Mouse (Mus musculus) ES-CJ7 (cell line): ENCODE data around the gene Itga4.

ENCODE experiments used
- DNase-seq: peaks from one replicate; pipeline ENCODE4 v3.0.0; 2011; ENCODE audit warnings: low read depth, low spot score

Gene Itga4

GRCm38 (mm10) chr2:79266480-79266879 is 11.3 kb downstream of the Itga4 start:
- DNase-seq: no peak

DNA sequence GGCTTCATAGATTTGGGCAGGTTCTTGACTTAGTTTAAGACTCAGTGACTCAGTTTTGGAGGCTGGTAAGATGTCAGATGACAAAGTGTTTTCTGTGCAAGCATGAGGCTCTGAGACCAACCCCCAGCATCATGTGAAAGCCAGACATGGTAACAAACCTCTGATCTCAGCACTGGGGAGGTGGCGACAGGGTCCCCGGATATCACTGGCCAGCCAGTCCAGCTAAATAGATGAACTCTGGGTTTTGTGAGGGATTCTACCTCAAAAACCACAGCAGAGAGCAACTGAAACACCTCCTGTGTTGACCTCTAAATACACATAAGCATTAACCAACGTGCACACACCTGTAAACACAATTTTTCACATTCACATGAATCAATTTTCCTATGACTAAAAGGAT is 12.0 kb downstream of the Itga4 start:
- no peak for DNase-seq

DNA sequence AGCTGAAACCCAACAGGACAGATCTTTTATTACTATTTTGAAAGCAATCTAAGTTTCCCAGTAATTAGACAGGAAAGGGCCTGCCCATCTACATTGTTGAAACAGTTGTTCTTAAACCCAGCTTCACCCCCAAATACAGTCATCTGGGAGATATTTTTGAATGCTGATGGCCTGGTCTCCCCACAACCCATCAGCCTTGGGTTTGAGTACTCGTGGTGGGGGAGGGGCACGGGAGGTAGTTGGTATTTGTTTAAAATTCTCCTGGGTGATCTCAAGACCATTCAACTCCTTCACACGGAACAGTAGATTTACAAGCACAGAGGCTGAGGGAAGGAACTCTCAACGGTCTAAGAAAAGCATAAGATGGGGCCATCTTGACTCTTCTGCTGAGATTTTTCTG is 13.6 kb downstream of the Itga4 start:
- no peak for DNase-seq

DNA sequence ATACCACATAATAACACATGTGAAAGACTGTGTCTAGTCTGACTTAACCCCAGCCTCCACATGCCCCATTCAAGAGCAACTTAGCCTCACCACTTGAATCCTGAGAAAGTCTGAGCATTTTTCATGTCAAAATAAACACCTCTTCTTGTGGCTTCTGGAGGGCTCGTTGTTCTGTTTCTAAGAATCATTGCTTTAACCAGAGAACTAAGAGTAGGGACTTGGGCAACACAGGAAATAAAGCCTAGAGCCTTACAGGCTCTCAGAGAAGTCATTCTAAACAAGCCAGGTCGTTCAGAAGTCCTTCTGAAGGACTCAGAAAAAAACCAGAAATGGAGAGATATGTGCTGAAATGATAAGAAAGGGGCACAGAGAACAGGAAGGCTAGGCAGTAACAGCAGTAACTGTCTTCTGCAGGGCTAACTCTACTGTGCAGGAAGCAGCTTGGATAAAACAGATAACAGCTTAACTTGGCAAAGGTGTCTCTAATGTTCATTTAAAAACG is 14.9 kb downstream of the Itga4 start:
- no peak for DNase-seq

DNA sequence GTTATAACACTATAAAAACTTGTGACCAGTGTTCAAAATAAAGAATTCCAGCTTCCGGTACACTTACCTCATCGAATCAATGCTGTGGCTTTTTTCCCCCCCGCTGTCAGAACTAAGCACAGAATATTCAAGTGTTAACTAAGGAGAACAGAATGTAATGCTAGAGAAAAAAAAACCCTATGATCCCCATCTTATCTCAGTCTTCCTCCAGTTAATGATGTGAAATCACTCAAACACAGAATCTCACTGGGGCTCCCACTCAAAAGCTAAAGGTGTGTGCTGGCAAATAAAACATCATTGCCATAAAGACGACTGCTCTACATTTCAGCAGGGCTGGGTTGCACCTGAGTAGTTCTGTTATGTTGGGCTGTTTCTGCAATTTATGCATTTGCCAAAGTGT is 16.6 kb downstream of the Itga4 start:
- DNase-seq: no peak

DNA sequence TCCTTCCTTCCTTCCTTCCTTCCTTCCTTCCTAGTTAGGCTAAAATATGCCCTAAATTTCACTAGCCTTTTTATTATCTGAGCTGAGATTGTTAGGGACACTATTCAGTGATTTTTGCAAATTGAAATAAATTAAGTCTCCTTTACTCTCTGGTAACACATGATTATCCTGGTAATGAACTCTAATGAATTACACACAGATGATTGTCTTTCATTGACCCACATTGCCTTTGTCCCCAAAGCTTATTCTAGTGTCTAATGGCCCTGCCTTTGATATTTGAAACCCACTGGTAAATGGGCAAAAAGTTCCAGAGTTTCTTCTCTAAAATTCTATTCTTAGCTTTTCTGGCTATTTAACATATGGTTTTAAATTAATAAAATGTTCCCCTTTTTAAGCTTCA is 23.4 kb downstream of the Itga4 start:
- DNase-seq: no peak

GRCm38 (mm10) chr2:79284206-79284605 is 29.0 kb downstream of the Itga4 start:
- DNase-seq: no peak

DNA sequence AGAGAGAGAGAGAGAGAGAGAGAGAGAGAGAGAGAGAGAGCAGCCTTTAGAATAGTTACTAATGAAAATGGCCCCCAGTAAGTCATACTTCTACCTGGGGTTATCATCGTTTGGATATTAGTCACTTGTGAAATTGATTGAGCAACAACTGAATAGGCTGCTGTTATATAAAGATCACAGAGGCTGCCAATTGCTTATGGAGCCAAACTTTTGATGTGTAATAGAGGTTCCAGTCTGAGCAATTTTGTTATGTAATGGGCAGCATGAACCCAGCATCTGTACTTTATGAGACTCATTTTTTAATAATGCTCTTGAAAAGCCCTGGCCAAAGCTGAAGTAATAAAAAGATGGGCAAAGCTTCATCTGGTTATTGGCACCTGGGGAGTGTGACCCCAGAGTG is 34.9 kb downstream of the Itga4 start:
- DNase-seq: no peak

DNA sequence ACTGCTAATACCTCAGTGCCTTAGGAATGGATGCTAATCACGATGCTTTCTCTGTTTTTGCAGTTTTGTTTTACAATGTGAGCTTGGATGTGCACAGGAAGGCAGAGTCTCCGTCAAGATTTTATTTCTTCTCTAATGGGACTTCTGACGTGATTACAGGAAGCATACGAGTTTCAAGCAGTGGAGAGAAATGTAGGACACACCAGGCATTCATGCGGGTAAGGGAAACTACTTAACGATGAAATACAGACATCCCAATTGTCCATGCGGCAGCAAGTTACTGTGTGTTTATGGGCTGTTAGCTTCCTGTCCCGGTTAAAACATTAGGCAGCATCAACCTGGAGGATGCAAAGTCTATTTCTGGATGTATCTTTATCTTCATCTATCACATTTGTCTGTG is 36.7 kb downstream of the Itga4 start:
- no peak for DNase-seq

GRCm38 (mm10) chr2:79292431-79292830 is 37.2 kb downstream of the Itga4 start:
- DNase-seq: no peak

DNA sequence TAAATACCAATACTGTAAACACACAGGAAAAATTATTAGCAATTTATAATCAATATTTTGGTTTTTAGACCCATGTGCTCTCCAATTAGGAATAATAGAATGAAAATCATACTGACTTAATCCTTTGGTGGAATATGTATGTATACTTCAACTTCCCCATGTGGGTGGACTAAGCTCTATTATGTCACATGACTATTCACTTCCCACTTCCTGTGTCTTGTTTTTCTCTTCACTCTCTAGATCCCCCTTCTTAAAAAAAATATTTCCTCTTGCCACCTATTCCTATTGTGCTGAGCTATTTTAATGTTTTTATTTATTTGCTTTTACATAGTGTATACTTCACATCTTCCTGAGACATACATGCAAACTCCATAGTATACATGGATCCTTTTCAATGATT is 47.2 kb downstream of the Itga4 start:
- no peak for DNase-seq

- DNase-seq: no peak
Measured at GRCm38 (mm10) chr2:79307549-79307948, 52.3 kb downstream of the Itga4 start.

- DNase-seq: no peak
Measured at GRCm38 (mm10) chr2:79309454-79310118, 54.4 kb downstream of the Itga4 start.

DNA sequence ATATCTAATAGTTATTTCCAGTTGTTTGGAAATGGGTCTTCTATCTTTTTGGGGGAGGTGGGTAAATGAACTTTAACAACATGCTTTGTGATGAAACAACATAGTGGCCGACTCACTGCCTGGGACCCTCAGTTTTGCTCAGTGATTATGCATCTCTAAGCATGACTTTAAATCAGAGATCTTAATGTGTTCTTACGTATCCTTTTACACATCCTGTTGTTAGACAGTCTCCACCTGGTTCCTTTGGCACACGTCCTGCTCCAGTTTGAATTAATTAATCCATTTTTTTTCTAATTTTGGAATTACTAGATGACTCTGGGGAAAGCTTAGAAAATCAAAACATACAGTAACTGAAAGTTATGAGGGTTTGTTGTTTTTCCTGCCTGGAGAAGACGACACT is 57.3 kb downstream of the Itga4 start:
- DNase-seq: no peak

DNA sequence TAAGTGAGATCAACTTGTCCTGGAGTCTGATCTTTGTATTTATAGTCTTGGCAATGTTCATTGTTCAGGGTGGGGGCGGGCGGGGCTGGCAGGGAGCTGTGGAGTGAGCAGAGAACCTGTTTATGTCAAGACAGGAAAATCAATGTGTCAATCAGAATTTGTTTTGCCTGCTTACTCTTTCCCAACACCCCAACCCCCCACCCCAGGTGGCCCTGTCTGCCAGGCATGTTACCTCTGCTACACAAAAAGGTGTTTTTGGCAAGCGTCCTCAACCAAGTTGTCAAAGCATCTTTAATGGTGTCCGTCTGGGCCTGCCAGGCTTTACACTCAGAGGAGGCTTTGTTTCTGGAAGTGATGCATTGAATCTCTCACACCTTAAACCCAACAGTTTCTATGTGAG is 59.9 kb downstream of the Itga4 start:
- DNase-seq: no peak

GRCm38 (mm10) chr2:79316182-79316880 is 61.1 kb downstream of the Itga4 start:
- DNase-seq: no peak

GRCm38 (mm10) chr2:79328079-79328478 is 72.9 kb downstream of the Itga4 start:
- DNase-seq: no peak

DNA sequence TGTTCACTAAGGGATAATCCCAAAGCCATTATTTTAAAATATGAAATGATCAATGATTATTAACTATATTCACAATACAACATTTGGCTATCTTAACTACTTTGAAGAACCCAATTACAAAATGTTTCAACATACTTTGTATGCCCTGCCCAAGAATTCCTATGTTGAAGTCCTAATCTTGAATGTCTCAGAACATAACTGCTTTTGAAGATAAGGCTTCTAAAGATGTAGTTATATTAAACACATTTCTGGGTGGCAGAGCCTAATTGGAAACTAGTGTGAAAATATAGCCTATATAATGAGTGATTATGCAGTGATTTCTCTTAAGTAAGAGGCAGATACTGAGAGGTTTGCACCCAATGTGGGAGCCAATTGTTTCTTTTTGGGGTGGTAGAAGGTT is 79.4 kb downstream of the Itga4 start:
- no peak for DNase-seq

DNA sequence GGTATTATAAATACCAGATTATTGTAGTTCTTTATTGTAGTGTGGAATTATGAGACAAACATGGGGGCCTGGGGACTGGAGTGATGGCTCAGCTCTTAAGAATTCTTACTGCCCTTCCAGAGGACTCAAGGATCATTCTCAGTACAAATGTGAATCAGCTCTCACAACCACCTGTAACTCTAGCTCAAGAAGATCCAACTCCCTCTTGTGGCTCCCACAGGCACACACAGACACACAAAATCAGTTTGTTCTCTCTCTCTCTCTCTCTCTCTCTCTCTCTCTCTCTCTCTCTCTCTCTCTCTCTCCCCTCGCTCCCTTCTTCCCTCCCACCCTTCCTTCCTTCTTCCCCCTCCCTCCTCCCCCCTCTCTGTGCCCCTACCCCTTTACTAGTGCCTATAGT is 80.9 kb downstream of the Itga4 start:
- DNase-seq: no peak

- no peak for DNase-seq
Measured at GRCm38 (mm10) chr2:79339003-79339402, 83.8 kb downstream of the Itga4 start.

GRCm38 (mm10) chr2:79343115-79343514 is 87.9 kb downstream of the Itga4 start:
- no peak for DNase-seq

DNA sequence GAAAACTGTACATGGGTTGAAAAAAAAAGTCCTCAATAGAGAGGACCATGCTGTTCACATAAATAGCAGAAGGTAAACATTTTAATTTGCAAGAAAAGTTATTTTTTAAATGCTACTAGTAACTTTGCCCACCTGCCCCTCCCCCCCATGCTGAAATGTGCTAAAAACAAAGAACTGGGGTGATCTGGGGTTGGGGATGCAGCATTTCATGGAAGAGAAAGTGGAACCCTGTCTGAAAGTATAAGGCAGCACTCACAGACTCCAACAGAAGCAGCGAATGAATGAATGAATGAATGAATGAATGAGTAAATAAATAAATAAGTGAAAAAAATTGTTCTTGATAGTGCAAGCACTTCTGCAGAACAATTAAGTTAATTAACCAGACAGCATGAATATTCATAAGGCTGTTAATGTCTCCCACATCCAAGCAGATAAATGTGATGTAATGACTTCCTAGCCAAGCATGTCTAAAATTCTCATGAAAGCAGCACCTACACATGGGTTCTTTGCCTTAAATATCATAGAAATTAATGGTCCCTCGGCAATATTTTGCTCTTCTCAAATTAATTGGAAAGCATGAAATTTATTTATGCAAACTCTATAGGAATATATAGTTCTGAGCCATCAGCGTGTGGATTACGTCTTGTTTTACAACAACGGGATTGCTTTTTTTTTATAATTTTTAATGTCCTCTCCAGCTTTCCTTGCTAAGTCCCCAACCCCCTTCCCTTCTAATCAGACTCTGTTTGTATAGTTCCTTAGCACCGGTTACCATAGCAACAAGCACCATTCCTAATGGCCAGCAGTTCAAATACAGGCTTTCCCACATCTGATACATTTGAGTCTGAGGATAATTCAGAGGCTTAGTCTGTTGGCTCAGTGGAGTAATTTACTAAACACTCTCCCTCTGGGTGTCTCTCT is 96.2 kb downstream of the Itga4 start:
- no peak for DNase-seq
